Mouse (Mus musculus) hindbrain, embryonic 11.5 days (tissue): ENCODE measurements around the gene Fgf9. TPM values are rescaled to one million over a fixed set of nuclear protein-coding genes. Genes with fewer than 3 reads are reported as not detected.

Experiments
- ATAC-seq: fragments of 200-750 bp; cut with Nextera tagmentation; 2 replicates; pipeline ENCODE4 v1.8.0; 2017; ENCODE audit warnings: mild to moderate bottlenecking, moderate TSS enrichment, moderate library complexity; ENCODE audit not compliant: low FRiP score
- DNase-seq: peaks from one replicate; pipeline ENCODE4 v3.0.0-alpha.2; 2015; ENCODE audit warnings: low spot score
- H3K27ac ChIP-seq: fragments of 300-500 bp; sonication (generic); 2 replicates; pipeline ENCODE4 v1.5.1; 2014; ENCODE audit warnings: mild to moderate bottlenecking, low read depth, low read length
- H3K27me3 ChIP-seq: fragments of 300-500 bp; sonication (generic); 2 replicates; pipeline ENCODE4 v1.6.1; 2014; ENCODE audit warnings: mild to moderate bottlenecking, low read length, moderate library complexity, mixed read lengths; ENCODE audit not compliant: control insufficient read depth, insufficient read depth
- H3K36me3 ChIP-seq: fragments of 300-500 bp; sonication (generic); 2 replicates; pipeline ENCODE4 v1.6.1; 2014; ENCODE audit warnings: mild to moderate bottlenecking, low read length, moderate library complexity, mixed read lengths; ENCODE audit not compliant: control insufficient read depth, insufficient read depth
- H3K4me1 ChIP-seq: fragments of 300-500 bp; sonication (generic); replicated peaks from 2 replicates; pipeline ENCODE4 v1.6.1; 2014; ENCODE audit warnings: low read length, mixed read lengths; ENCODE audit not compliant: control insufficient read depth, insufficient read depth
- H3K4me2 ChIP-seq: fragments of 300-500 bp; sonication (generic); replicated peaks from 2 replicates; pipeline ENCODE4 v1.6.1; 2014; ENCODE audit warnings: mild to moderate bottlenecking, low read depth, low read length
- H3K4me3 ChIP-seq: fragments of 300-500 bp; sonication (generic); 2 replicates; pipeline ENCODE4 v1.5.1; 2014; ENCODE audit warnings: low read depth, low read length
- H3K9ac ChIP-seq: fragments of 300-500 bp; sonication (generic); 2 replicates; pipeline ENCODE4 v1.6.1; 2014; ENCODE audit warnings: low read depth, low read length
- H3K9me3 ChIP-seq: fragments of 300-500 bp; sonication (generic); 2 replicates; pipeline ENCODE4 v1.6.1; 2016; ENCODE audit warnings: low read length; ENCODE audit not compliant: control insufficient read depth
- WGBS: fragments of 180-500 bp; shearing (Covaris S2); extraction: QIAGEN DNeasy Blood & Tissue Kit; methylation state at CpG from one replicate; pipeline ENCODE4 v1.1.7; 2014; 5-methylcytosine and 5-hydroxymethylcytosine counted together
- polyA plus RNA-seq: library from polyadenylated mRNA; unstranded; fragments of >200 nt; fragmentation: Nextera tagmentation; extraction: Ambion mirVana; gene quantifications from 2 replicates; pipeline ENCODE4 v1.2.1, GENCODE M21; 2014

Fgf9 gene
- polyA plus RNA-seq, 1 experiment from 2014 or later: 4.7 TPM

DNA sequence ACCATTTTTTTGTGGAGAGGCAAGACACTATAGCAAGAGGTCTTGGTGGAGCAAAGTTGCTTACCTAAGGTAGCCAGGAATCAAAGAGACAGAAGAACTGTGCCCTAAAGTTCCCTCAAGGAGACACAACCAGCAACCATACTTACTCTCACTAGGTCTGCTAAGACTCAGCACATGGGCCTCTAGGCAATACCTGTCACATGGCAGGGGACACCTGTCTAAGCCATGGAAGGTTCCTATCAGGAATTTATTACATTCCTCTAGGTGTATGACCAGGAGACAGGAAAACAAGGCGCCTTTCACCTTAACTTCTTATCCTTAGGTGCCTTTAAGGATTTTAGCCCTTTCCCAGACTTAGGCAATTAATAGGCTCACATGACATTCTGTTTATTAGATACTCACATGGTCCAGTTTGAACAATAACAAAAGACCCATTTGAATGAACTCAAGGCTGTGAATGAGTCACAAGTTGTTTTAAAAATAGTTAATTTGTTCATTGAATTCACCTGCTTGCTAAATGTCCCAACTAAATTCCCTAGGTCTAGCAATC is 69.2 kb downstream of the Fgf9 start:
- 84% methylated on average over 1 of the region's 1 CpGs for WGBS
- H3K27me3 ChIP-seq: no peaks in the 10 kb centered on the region
- no peak for DNase-seq
- no peaks in the 10 kb centered on the region for H3K9me3 ChIP-seq
- no peak overlapping the region for H3K4me2 ChIP-seq
- H3K4me1 ChIP-seq: no peaks in the 10 kb centered on the region
- ATAC-seq: no peak
- no peaks in the 10 kb centered on the region for H3K36me3 ChIP-seq
- H3K9ac ChIP-seq: no peak overlapping the region
- no peak overlapping the region for H3K27ac ChIP-seq
- no peak overlapping the region for H3K4me3 ChIP-seq

DNA sequence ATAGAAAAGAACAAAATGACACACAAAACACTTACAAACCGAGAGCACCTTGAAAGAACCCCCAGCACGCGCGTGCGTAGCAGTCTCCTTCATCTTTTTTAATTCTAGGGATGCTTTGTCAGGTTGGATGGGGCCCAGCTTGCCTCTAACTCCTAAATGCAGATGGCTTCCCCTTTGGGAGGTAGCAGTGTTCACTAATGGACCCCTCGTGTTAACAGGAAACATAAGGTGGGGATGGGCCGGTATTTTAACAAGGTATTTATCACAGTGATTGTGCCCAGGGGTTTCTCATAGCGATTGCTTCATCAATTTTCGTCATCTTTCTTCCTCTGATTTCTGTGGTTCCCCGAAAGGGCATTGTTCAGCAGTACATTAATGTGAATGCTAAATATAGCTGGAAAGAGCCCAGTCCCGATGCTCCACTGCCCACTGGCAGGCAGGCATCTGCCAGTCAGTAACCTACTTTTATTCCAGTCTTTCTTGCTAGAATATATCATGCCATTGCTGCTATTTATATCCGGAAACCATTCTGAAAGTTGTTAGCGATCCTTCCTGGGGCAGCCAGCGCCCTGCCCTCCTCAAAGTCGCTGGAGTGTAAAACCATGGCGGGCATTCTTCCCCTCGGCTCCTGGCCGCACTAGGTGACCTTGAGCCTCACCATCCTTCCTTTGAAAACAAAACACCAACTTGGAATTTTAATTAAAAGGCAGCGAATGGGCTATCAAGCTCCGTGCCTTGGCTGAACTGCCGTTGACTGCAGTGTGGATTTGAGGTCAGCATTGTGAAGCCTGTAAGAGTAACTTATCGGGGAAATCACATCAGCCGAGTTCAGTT is 79.5 kb downstream of the Fgf9 start:
- no peak overlapping the region for H3K4me3 ChIP-seq
- no peaks in the 10 kb centered on the region for H3K27me3 ChIP-seq
- no peak overlapping the region for H3K4me2 ChIP-seq
- H3K27ac ChIP-seq: no peak overlapping the region
- 72% methylated on average over 23 of the region's 23 CpGs for WGBS
- DNase-seq (peak; percentile 1), ATAC-seq (no peak)
- no peaks in the 10 kb centered on the region for H3K36me3 ChIP-seq
- no peak overlapping the region for H3K9ac ChIP-seq
- H3K9me3 ChIP-seq: no peaks in the 10 kb centered on the region
- H3K4me1 ChIP-seq: no peaks in the 10 kb centered on the region

GRCm38 (mm10) chr14:58150471-58150855 is 80.1 kb downstream of the Fgf9 start:
- ATAC-seq: no peak
- Histone ChIP-seq H3K9ac (no peak overlapping the region), H3K4me1 (no peaks in the 10 kb centered on the region), H3K36me3 (no peaks in the 10 kb centered on the region), H3K4me2 (no peak overlapping the region), H3K27me3 (no peaks in the 10 kb centered on the region), H3K27ac (no peak overlapping the region), H3K4me3 (no peak overlapping the region), H3K9me3 (no peaks in the 10 kb centered on the region)
- no peak for DNase-seq
- 79% methylated on average over 13 of the region's 13 CpGs for WGBS

GRCm38 (mm10) chr14:58152110-58152509 is 81.8 kb downstream of the Fgf9 start:
- Histone ChIP-seq H3K9ac (no peak overlapping the region), H3K36me3 (no peaks in the 10 kb centered on the region), H3K27me3 (no peaks in the 10 kb centered on the region), H3K4me3 (no peak overlapping the region), H3K9me3 (no peaks in the 10 kb centered on the region), H3K4me1 (no peaks in the 10 kb centered on the region), H3K27ac (no peak overlapping the region), H3K4me2 (no peak overlapping the region)
- no peak for DNase-seq
- 67% methylated on average over 1 of the region's 1 CpGs for WGBS
- no peak for ATAC-seq

DNA sequence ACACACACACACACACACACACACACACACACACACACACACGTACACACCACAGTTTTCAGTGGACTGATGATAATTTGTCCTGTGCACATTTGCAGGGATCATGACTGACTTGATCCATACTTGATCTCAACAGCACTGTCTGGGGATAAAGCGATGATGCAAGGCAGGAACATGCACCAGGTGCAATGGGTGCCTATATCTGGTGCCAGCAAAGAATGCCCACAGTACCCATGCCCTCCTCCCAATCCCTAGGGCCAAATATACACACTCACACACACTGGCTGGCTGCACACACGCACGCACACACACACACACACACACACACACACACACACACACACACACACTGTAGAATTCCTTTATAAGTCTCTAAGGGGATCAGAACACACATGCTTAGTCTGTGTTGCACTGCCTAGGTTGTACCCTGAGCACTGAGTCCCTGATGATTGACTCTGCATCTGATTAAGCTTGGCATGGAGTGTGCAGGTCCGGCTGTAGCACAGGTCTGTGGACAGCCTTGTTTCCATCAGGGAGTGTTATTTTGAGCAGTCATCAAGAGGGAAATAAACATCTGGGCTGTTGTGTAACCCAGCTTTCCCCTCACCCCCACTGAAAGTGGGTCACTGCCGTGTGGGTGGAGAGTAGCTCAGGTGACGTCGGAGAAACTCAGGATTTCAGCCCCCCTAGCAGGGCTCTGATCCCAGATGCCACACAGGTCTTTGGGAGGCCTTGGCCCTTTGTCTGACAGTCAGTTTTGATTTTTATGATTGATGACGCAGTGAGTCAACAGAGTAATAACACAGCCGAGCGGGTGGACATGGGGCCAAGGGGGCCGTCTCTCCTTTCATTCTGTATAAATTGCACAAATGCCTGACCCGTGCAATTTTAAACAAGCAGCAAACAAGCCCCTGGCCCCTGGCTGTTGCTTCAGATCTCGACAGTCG is 83.4 kb downstream of the Fgf9 start:
- Histone ChIP-seq H3K36me3 (no peaks in the 10 kb centered on the region), H3K27me3 (no peaks in the 10 kb centered on the region), H3K9me3 (no peaks in the 10 kb centered on the region), H3K4me3 (no peak overlapping the region), H3K4me1 (no peaks in the 10 kb centered on the region), H3K9ac (no peak overlapping the region), H3K27ac (no peak overlapping the region), H3K4me2 (no peak overlapping the region)
- peak; percentile 10 for DNase-seq
- ATAC-seq: no peak; the same call in 1 of the 2 replicates
- 60% methylated on average over 15 of the region's 15 CpGs for WGBS

DNA sequence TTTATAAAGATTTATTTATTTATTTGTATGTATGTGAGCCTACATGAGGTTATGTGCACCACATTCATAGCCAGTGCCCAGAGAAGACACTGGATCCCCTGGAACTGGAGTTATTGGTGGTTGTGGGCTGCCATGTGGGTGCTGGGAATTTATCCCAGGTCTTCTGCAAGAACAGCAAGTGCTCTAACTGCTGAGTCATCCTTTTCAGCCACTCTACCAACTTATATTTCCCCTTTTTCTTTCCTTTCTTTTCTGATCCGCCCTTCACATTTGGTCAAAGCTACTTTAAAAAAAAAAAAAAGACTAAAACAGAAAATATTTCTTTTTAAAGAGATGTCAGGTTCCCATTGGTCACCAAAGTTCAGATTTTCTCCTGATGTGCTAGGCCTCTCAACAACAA is 90.3 kb downstream of the Fgf9 start:
- Histone ChIP-seq H3K27ac (no peak overlapping the region), H3K9me3 (no peaks in the 10 kb centered on the region), H3K27me3 (no peaks in the 10 kb centered on the region), H3K4me1 (no peaks in the 10 kb centered on the region), H3K4me2 (no peak overlapping the region), H3K9ac (no peak overlapping the region), H3K36me3 (no peaks in the 10 kb centered on the region), H3K4me3 (no peak overlapping the region)
- ATAC-seq: no peak
- DNase-seq: no peak
- WGBS: 93% methylated on average over 1 of the region's 1 CpGs

Other genes starting within 250 kb of the Fgf9 start
- 37.2 and 44.5 TPM in 2 replicates for gene Ska3, start 244.4 kb upstream of the Fgf9 start, polyA plus RNA-seq
- 127 and 131 TPM in 2 replicates for gene Mrpl57, start 244.3 kb upstream of the Fgf9 start, polyA plus RNA-seq
- gene Zdhhc20, start 180.3 kb upstream of the Fgf9 start, polyA plus RNA-seq: 64.0 and 69.7 TPM in 2 replicates
- 45.1 and 56.9 TPM in 2 replicates for gene Micu2, start 71.3 kb upstream of the Fgf9 start, polyA plus RNA-seq